Mouse (Mus musculus): Measurements from ENCODE around the gene Lim2. TPM values are rescaled to one million over a fixed set of nuclear protein-coding genes. Genes with fewer than 3 reads are reported as not detected.
A peak's percentile ranks its signal among the peaks of the same experiment; 100 is the strongest.

The Lim2 gene
- polyA plus RNA-seq, 1 experiment from 2014 or later = not detected

GRCm38 (mm10) chr7:43453599-43454355, 26.3 kb downstream of the Lim2 start:
- H3K4me3 ChIP-seq (replicated peaks; ENCODE audit: low read length) = no peak overlapping the region
- H3K4me2 ChIP-seq (ENCODE audit: low read depth, low read length) = no peak overlapping the region
- H3K27ac ChIP-seq (ENCODE audit: low read length) = peak overlapping the region; percentile 48; the same call in 1 of the 2 replicates
- H3K4me1 ChIP-seq (ENCODE audit: control insufficient read depth, insufficient read depth, low read length) = no peaks in the 10 kb centered on the region
- WGBS = 78% methylated on average over 14 of the region's 14 CpGs
- no peaks in the 10 kb centered on the region for H3K27me3 ChIP-seq (ENCODE audit: control insufficient read depth, insufficient read depth, low read length)
- no peaks in the 10 kb centered on the region for H3K9me3 ChIP-seq (replicated peaks; ENCODE audit: control insufficient read depth, low read length)
- no peak for ATAC-seq (ENCODE audit: insufficient read depth, low FRiP score)
- H3K36me3 ChIP-seq (ENCODE audit: control insufficient read depth, insufficient read depth, low read length) = peaks cover 13% of the 10 kb centered on the region
- no peak overlapping the region for H3K9ac ChIP-seq (ENCODE audit: low read length)

- no peak overlapping the region for H3K4me2 ChIP-seq (ENCODE audit: low read depth, low read length)
- no peaks in the 10 kb centered on the region for H3K9me3 ChIP-seq (replicated peaks; ENCODE audit: control insufficient read depth, low read length)
- H3K4me3 ChIP-seq (replicated peaks; ENCODE audit: low read length) = no peak overlapping the region
- H3K27ac ChIP-seq (ENCODE audit: low read length) = peak overlapping the region; percentile 4; the same call in 1 of the 2 replicates
- no peak overlapping the region for H3K9ac ChIP-seq (ENCODE audit: low read length)
- peaks cover 13% of the 10 kb centered on the region for H3K36me3 ChIP-seq (ENCODE audit: control insufficient read depth, insufficient read depth, low read length)
- no peak for ATAC-seq (ENCODE audit: insufficient read depth, low FRiP score)
- no peaks in the 10 kb centered on the region for H3K27me3 ChIP-seq (ENCODE audit: control insufficient read depth, insufficient read depth, low read length)
- WGBS = 85% methylated on average over 6 of the region's 6 CpGs
- no peaks in the 10 kb centered on the region for H3K4me1 ChIP-seq (ENCODE audit: control insufficient read depth, insufficient read depth, low read length)
Observed at GRCm38 (mm10) chr7:43454371-43454770, 26.9 kb downstream of the Lim2 start.

GRCm38 (mm10) chr7:43462851-43463250, 35.4 kb downstream of the Lim2 start, which contains the start of gene Vsig10l:
Gene Vsig10l, plus strand, starts transcription at chr7:43463151.
- Histone ChIP-seq H3K4me3 (replicated peaks; ENCODE audit: low read length) (no peak within 1 kb of the TSS), H3K4me2 (ENCODE audit: low read depth, low read length) (no peak within 1 kb of the TSS), H3K27ac (ENCODE audit: low read length) (0 out of 2 replicates have a peak within 1 kb of the TSS, but pooled peaks have one; percentile 19), H3K9ac (ENCODE audit: low read length) (no peak within 1 kb of the TSS; the same call in 1 of the 2 replicates), H3K27me3 (ENCODE audit: control insufficient read depth, insufficient read depth, low read length) (no peaks in the 10 kb centered on the region), H3K36me3 (ENCODE audit: control insufficient read depth, insufficient read depth, low read length) (no peaks in the 10 kb centered on the region), H3K4me1 (ENCODE audit: control insufficient read depth, insufficient read depth, low read length) (peaks cover 9% of the 10 kb centered on the region; the same call in 1 of the 2 replicates), H3K9me3 (replicated peaks; ENCODE audit: control insufficient read depth, low read length) (no peaks in the 10 kb centered on the region)
- 61% methylated on average over 4 of the region's 4 CpGs for WGBS
- ATAC-seq (ENCODE audit: insufficient read depth, low FRiP score) = no peak

GRCm38 (mm10) chr7:43463976-43464375, 36.5 kb downstream of the Lim2 start:
- WGBS = 70% methylated on average over 7 of the region's 7 CpGs
- no peaks in the 10 kb centered on the region for H3K36me3 ChIP-seq (ENCODE audit: control insufficient read depth, insufficient read depth, low read length)
- peaks cover 9% of the 10 kb centered on the region; the same call in 1 of the 2 replicates for H3K4me1 ChIP-seq (ENCODE audit: control insufficient read depth, insufficient read depth, low read length)
- no peak for ATAC-seq (ENCODE audit: insufficient read depth, low FRiP score)
- no peak overlapping the region for H3K4me2 ChIP-seq (ENCODE audit: low read depth, low read length)
- no peaks in the 10 kb centered on the region for H3K27me3 ChIP-seq (ENCODE audit: control insufficient read depth, insufficient read depth, low read length)
- H3K27ac ChIP-seq (ENCODE audit: low read length) = no peak overlapping the region
- no peak overlapping the region for H3K9ac ChIP-seq (ENCODE audit: low read length)
- H3K9me3 ChIP-seq (replicated peaks; ENCODE audit: control insufficient read depth, low read length) = no peaks in the 10 kb centered on the region
- H3K4me3 ChIP-seq (replicated peaks; ENCODE audit: low read length) = no peak overlapping the region

DNA sequence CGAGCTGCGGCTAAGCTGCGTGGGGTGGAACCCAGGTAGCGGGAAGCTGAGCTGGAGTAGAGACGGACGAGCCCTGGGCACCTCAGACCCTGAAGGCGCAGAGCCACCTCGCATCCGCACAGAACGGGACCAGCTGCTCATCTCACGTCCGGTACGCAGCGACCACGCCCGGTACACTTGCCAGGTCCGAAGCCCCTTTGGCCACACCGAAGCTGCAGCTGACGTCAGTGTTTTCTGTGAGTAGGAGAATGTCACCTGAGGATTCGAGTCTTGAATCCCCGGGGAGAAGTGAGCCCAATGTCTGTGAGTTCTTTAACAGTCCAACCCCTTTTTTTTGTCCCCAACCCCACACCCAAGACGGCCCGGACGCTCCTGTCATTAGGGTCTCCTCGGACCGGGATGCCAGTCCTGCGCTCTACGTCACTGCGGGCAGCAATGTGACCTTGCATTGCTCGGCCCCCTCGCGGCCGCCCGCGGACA, 37.4 kb downstream of the Lim2 start:
- peak overlapping the region; percentile 77 for H3K9ac ChIP-seq (ENCODE audit: low read length)
- H3K36me3 ChIP-seq (ENCODE audit: control insufficient read depth, insufficient read depth, low read length) = no peaks in the 10 kb centered on the region
- H3K4me1 ChIP-seq (ENCODE audit: control insufficient read depth, insufficient read depth, low read length) = peaks cover 9% of the 10 kb centered on the region; the same call in 1 of the 2 replicates
- peak overlapping the region; percentile 42; the same call in 1 of the 2 replicates for H3K27ac ChIP-seq (ENCODE audit: low read length)
- 4% methylated on average over 35 of the region's 35 CpGs for WGBS
- H3K4me2 ChIP-seq (ENCODE audit: low read depth, low read length) = peak overlapping the region; percentile 97
- H3K9me3 ChIP-seq (replicated peaks; ENCODE audit: control insufficient read depth, low read length) = no peaks in the 10 kb centered on the region
- peak overlapping the region; percentile 59 for H3K4me3 ChIP-seq (replicated peaks; ENCODE audit: low read length)
- no peaks in the 10 kb centered on the region for H3K27me3 ChIP-seq (ENCODE audit: control insufficient read depth, insufficient read depth, low read length)
- ATAC-seq (ENCODE audit: insufficient read depth, low FRiP score) = no peak

- peak overlapping the region; percentile 97 for H3K4me2 ChIP-seq (ENCODE audit: low read depth, low read length)
- H3K27ac ChIP-seq (ENCODE audit: low read length) = peak overlapping the region; percentile 42; the same call in 1 of the 2 replicates
- H3K4me1 ChIP-seq (ENCODE audit: control insufficient read depth, insufficient read depth, low read length) = peaks cover 9% of the 10 kb centered on the region; the same call in 1 of the 2 replicates
- ATAC-seq (ENCODE audit: insufficient read depth, low FRiP score) = peak; percentile 91
- no peaks in the 10 kb centered on the region for H3K36me3 ChIP-seq (ENCODE audit: control insufficient read depth, insufficient read depth, low read length)
- H3K9ac ChIP-seq (ENCODE audit: low read length) = peak overlapping the region; percentile 77
- H3K9me3 ChIP-seq (replicated peaks; ENCODE audit: control insufficient read depth, low read length) = no peaks in the 10 kb centered on the region
- H3K4me3 ChIP-seq (replicated peaks; ENCODE audit: low read length) = peak overlapping the region; percentile 59
- under 1% methylated on average over 33 of the region's 33 CpGs for WGBS
- no peaks in the 10 kb centered on the region for H3K27me3 ChIP-seq (ENCODE audit: control insufficient read depth, insufficient read depth, low read length)
Observed at GRCm38 (mm10) chr7:43465344-43466098, 38.1 kb downstream of the Lim2 start.

- peak; percentile 52; the same call in 1 of the 2 replicates for ATAC-seq (ENCODE audit: insufficient read depth, low FRiP score)
- Histone ChIP-seq H3K9ac (ENCODE audit: low read length) (peak overlapping the region; percentile 77), H3K4me2 (ENCODE audit: low read depth, low read length) (peak overlapping the region; percentile 97), H3K4me3 (replicated peaks; ENCODE audit: low read length) (peak overlapping the region; percentile 59), H3K4me1 (ENCODE audit: control insufficient read depth, insufficient read depth, low read length) (peaks cover 9% of the 10 kb centered on the region; the same call in 1 of the 2 replicates), H3K36me3 (ENCODE audit: control insufficient read depth, insufficient read depth, low read length) (no peaks in the 10 kb centered on the region), H3K9me3 (replicated peaks; ENCODE audit: control insufficient read depth, low read length) (no peaks in the 10 kb centered on the region), H3K27ac (ENCODE audit: low read length) (peak overlapping the region; percentile 25; the same call in 1 of the 2 replicates), H3K27me3 (ENCODE audit: control insufficient read depth, insufficient read depth, low read length) (no peaks in the 10 kb centered on the region)
- under 1% methylated on average over 33 of the region's 33 CpGs for WGBS
Observed at GRCm38 (mm10) chr7:43466099-43466694, 38.7 kb downstream of the Lim2 start.

- H3K27ac ChIP-seq (ENCODE audit: low read length) = no peak overlapping the region
- no peaks in the 10 kb centered on the region for H3K9me3 ChIP-seq (replicated peaks; ENCODE audit: control insufficient read depth, low read length)
- H3K4me2 ChIP-seq (ENCODE audit: low read depth, low read length) = no peak overlapping the region
- no peak overlapping the region for H3K9ac ChIP-seq (ENCODE audit: low read length)
- 0 out of 2 replicates have a peak, but pooled peaks cover 2% of the 10 kb centered on the region for H3K4me1 ChIP-seq (ENCODE audit: control insufficient read depth, insufficient read depth, low read length)
- no peak for ATAC-seq (ENCODE audit: insufficient read depth, low FRiP score)
- 44% methylated on average over 8 of the region's 8 CpGs for WGBS
- H3K4me3 ChIP-seq (replicated peaks; ENCODE audit: low read length) = no peak overlapping the region
- H3K36me3 ChIP-seq (ENCODE audit: control insufficient read depth, insufficient read depth, low read length) = no peaks in the 10 kb centered on the region
- H3K27me3 ChIP-seq (ENCODE audit: control insufficient read depth, insufficient read depth, low read length) = peaks cover 3% of the 10 kb centered on the region; the same call in 1 of the 2 replicates
Observed at GRCm38 (mm10) chr7:43470373-43470772, 42.9 kb downstream of the Lim2 start.
